Mouse (Mus musculus): ENCODE results near the gene Nckap1. TPM values are rescaled to one million over a fixed set of nuclear protein-coding genes. Genes with fewer than 3 reads are reported as not detected.

The Nckap1 gene
- polyA plus RNA-seq, 1 experiment = 4.7 TPM

GRCm38 (mm10) chr2:80582356-80582755, 1.2 kb upstream of the Nckap1 start:
- H3K36me3 ChIP-seq (ENCODE audit: control insufficient read depth, insufficient read depth, low read length) = no peaks in the 10 kb centered on the region
- H3K4me1 ChIP-seq (ENCODE audit: control insufficient read depth, insufficient read depth, insufficient read length) = peaks cover 11% of the 10 kb centered on the region
- TF ChIP-seq CTCF (IDR thresholded peaks at IDR 0.05; ENCODE audit: extremely low read depth, insufficient read depth, insufficient read length, insufficient replicate concordance) (no peak), POLR2A (IDR thresholded peaks at IDR 0.05; ENCODE audit: low read depth, low read length) (no peak)
- DNase-seq (ENCODE audit: low read depth in 1 of 2, low spot score in 2 of 2) = no peak
- no peak overlapping the region for H3K27ac ChIP-seq (ENCODE audit: insufficient read depth, low read length)
- H3K4me3 ChIP-seq (ENCODE audit: extremely low read depth, insufficient read depth, insufficient read length) = no peak overlapping the region
- H3K27me3 ChIP-seq (ENCODE audit: control insufficient read depth, insufficient read depth, low read length) = peaks cover 19% of the 10 kb centered on the region
- 91% methylated on average over 3 of the region's 3 CpGs for WGBS

- no peaks in the 10 kb centered on the region for H3K36me3 ChIP-seq (ENCODE audit: control insufficient read depth, insufficient read depth, low read length)
- peaks cover 22% of the 10 kb centered on the region for H3K27me3 ChIP-seq (ENCODE audit: control insufficient read depth, insufficient read depth, low read length)
- H3K27ac ChIP-seq (ENCODE audit: insufficient read depth, low read length) = peak overlapping the region; percentile 59; the same call in 1 of the 2 replicates
- peaks cover 11% of the 10 kb centered on the region for H3K4me1 ChIP-seq (ENCODE audit: control insufficient read depth, insufficient read depth, insufficient read length)
- H3K4me3 ChIP-seq (ENCODE audit: extremely low read depth, insufficient read depth, insufficient read length) = peak overlapping the region; percentile 55
- TF ChIP-seq POLR2A (IDR thresholded peaks at IDR 0.05; ENCODE audit: low read depth, low read length) = no peak
- no peak for TF ChIP-seq CTCF (IDR thresholded peaks at IDR 0.05; ENCODE audit: extremely low read depth, insufficient read depth, insufficient read length, insufficient replicate concordance)
- no peak for DNase-seq (ENCODE audit: low read depth in 1 of 2, low spot score in 2 of 2)
- under 1% methylated on average over 64 of the region's 65 CpGs for WGBS
These were observed 744 bp downstream of the Nckap1 start for GRCm38 (mm10) chr2:80580311-80580961.

GRCm38 (mm10) chr2:80579253-80579891, 1.8 kb downstream of the Nckap1 start:
- no peaks in the 10 kb centered on the region for H3K36me3 ChIP-seq (ENCODE audit: control insufficient read depth, insufficient read depth, low read length)
- H3K27ac ChIP-seq (ENCODE audit: insufficient read depth, low read length) = no peak overlapping the region
- no peak for TF ChIP-seq POLR2A (IDR thresholded peaks at IDR 0.05; ENCODE audit: low read depth, low read length)
- TF ChIP-seq CTCF (IDR thresholded peaks at IDR 0.05; ENCODE audit: extremely low read depth, insufficient read depth, insufficient read length, insufficient replicate concordance) = no peak
- H3K4me3 ChIP-seq (ENCODE audit: extremely low read depth, insufficient read depth, insufficient read length) = no peak overlapping the region
- DNase-seq (ENCODE audit: low read depth in 1 of 2, low spot score in 2 of 2) = peak in 1 of 2 experiments; percentile 61
- H3K27me3 ChIP-seq (ENCODE audit: control insufficient read depth, insufficient read depth, low read length) = peaks cover 22% of the 10 kb centered on the region
- 3% methylated on average over 6 of the region's 6 CpGs for whole genome bisulfite sequencing
- H3K4me1 ChIP-seq (ENCODE audit: control insufficient read depth, insufficient read depth, insufficient read length) = peaks cover 11% of the 10 kb centered on the region

- Histone ChIP-seq H3K36me3 (ENCODE audit: control insufficient read depth, insufficient read depth, low read length) (no peaks in the 10 kb centered on the region), H3K4me3 (ENCODE audit: extremely low read depth, insufficient read depth, insufficient read length) (no peak overlapping the region), H3K27ac (ENCODE audit: insufficient read depth, low read length) (no peak overlapping the region), H3K4me1 (ENCODE audit: control insufficient read depth, insufficient read depth, insufficient read length) (peaks cover 11% of the 10 kb centered on the region), H3K27me3 (ENCODE audit: control insufficient read depth, insufficient read depth, low read length) (peaks cover 22% of the 10 kb centered on the region)
- WGBS = 85% methylated on average over 1 of the region's 1 CpGs
- DNase-seq (ENCODE audit: low read depth in 1 of 2, low spot score in 2 of 2) = no peak
- TF ChIP-seq CTCF (IDR thresholded peaks at IDR 0.05; ENCODE audit: extremely low read depth, insufficient read depth, insufficient read length, insufficient replicate concordance) (no peak), POLR2A (IDR thresholded peaks at IDR 0.05; ENCODE audit: low read depth, low read length) (no peak)
These were observed 3.9 kb downstream of the Nckap1 start for GRCm38 (mm10) chr2:80577286-80577685.

GRCm38 (mm10) chr2:80570656-80571055, 10.5 kb downstream of the Nckap1 start:
- Histone ChIP-seq H3K4me1 (ENCODE audit: control insufficient read depth, insufficient read depth, insufficient read length) (no peaks in the 10 kb centered on the region), H3K4me3 (ENCODE audit: extremely low read depth, insufficient read depth, insufficient read length) (no peak overlapping the region), H3K27ac (ENCODE audit: insufficient read depth, low read length) (no peak overlapping the region), H3K27me3 (ENCODE audit: control insufficient read depth, insufficient read depth, low read length) (peaks cover 1% of the 10 kb centered on the region; the same call in 1 of the 2 replicates), H3K36me3 (ENCODE audit: control insufficient read depth, insufficient read depth, low read length) (no peaks in the 10 kb centered on the region)
- DNase-seq (ENCODE audit: low read depth in 1 of 2, low spot score in 2 of 2) = no peak
- TF ChIP-seq POLR2A (IDR thresholded peaks at IDR 0.05; ENCODE audit: low read depth, low read length) (no peak), CTCF (IDR thresholded peaks at IDR 0.05; ENCODE audit: extremely low read depth, insufficient read depth, insufficient read length, insufficient replicate concordance) (no peak)
- 65% methylated on average over 4 of the region's 4 CpGs for WGBS

GRCm38 (mm10) chr2:80567411-80567810, 13.8 kb downstream of the Nckap1 start:
- Histone ChIP-seq H3K27me3 (ENCODE audit: control insufficient read depth, insufficient read depth, low read length) (no peaks in the 10 kb centered on the region), H3K4me3 (ENCODE audit: extremely low read depth, insufficient read depth, insufficient read length) (no peak overlapping the region), H3K4me1 (ENCODE audit: control insufficient read depth, insufficient read depth, insufficient read length) (no peaks in the 10 kb centered on the region), H3K36me3 (ENCODE audit: control insufficient read depth, insufficient read depth, low read length) (no peaks in the 10 kb centered on the region), H3K27ac (ENCODE audit: insufficient read depth, low read length) (no peak overlapping the region)
- no peak for TF ChIP-seq POLR2A (IDR thresholded peaks at IDR 0.05; ENCODE audit: low read depth, low read length)
- no peak for TF ChIP-seq CTCF (IDR thresholded peaks at IDR 0.05; ENCODE audit: extremely low read depth, insufficient read depth, insufficient read length, insufficient replicate concordance)
- 92% methylated on average over 4 of the region's 4 CpGs for WGBS
- DNase-seq (ENCODE audit: low read depth in 1 of 2, low spot score in 2 of 2) = no peak

- no peak for DNase-seq (ENCODE audit: low read depth in 1 of 2, low spot score in 2 of 2)
- Histone ChIP-seq H3K27ac (ENCODE audit: insufficient read depth, low read length) (no peak overlapping the region), H3K27me3 (ENCODE audit: control insufficient read depth, insufficient read depth, low read length) (no peaks in the 10 kb centered on the region), H3K4me1 (ENCODE audit: control insufficient read depth, insufficient read depth, insufficient read length) (no peaks in the 10 kb centered on the region), H3K36me3 (ENCODE audit: control insufficient read depth, insufficient read depth, low read length) (no peaks in the 10 kb centered on the region), H3K4me3 (ENCODE audit: extremely low read depth, insufficient read depth, insufficient read length) (no peak overlapping the region)
- TF ChIP-seq CTCF (IDR thresholded peaks at IDR 0.05; ENCODE audit: extremely low read depth, insufficient read depth, insufficient read length, insufficient replicate concordance) = no peak
- no peak for TF ChIP-seq POLR2A (IDR thresholded peaks at IDR 0.05; ENCODE audit: low read depth, low read length)
These were observed 18.9 kb downstream of the Nckap1 start for GRCm38 (mm10) chr2:80562253-80562652.

Measured in spleen, adult 2 months (tissue).